Mouse (Mus musculus) heart, postnatal 0 days (tissue): Measurements from ENCODE around the gene Hc.

Source experiments
- CTCF ChIP-seq: IDR thresholded peaks from 2 replicates; pipeline ENCODE4 v1.5.1; 2016; ENCODE audit warnings: antibody characterized with exemption, control low read depth, low read depth
- EP300 ChIP-seq: IDR thresholded peaks from 2 replicates; pipeline ENCODE4 v1.6.1; 2016; ENCODE audit warnings: antibody characterized with exemption, low read depth

DNA sequence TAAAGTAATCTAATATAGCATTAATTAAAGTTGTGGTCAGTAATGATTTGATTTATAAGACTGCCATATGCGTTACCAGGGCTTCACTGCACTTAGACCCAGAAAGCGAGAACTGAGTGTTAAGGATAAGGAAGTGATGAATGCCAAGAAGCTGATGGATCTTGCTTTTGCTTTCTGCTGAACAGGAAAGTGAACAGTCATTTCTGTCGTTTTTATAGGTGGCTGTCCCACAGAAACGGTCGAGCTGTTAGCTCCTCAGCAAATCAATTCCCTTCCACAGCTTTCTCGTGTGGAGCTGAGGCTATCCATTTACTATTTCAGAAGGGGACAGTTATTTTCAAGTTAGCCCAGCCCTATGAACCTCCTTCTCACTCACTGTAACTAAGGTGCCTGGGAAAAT is 341 bp downstream of the Hc start:
- no peak for TF ChIP-seq CTCF
- no peak for TF ChIP-seq EP300
